Comparison of ENCODE assay signal across 14 mouse cellular contexts in genomic region chr6:72112575-72112974, GRCm38 (mm10). TPM values are rescaled to one million over a fixed set of nuclear protein-coding genes. Genes with fewer than 3 reads are reported as not detected.
DNase-seq lines count a peak whose midpoint lies in the region; ATAC-seq lines count a peak whose summit lies in the region.
"Had no signal": no experiment of that assay in that cellular context is flagged by ENCODE, and none has a peak within 500 bp of the region (broad histone marks: within the 10 kb centered on the region; RNA-seq: fewer than 3 reads in every experiment).

No protein-coding gene starts in this region.

- H3K36me3 ChIP-seq in forebrain, embryonic 13.5 days (ENCODE audit: poor library complexity, severe bottlenecking) = no peaks in the 10 kb centered on the region
- no peaks in the 10 kb centered on the region for H3K36me3 ChIP-seq in forebrain, embryonic 15.5 days
- peaks cover 53% of the 10 kb centered on the region for H3K36me3 ChIP-seq in liver, embryonic 12.5 days
- no peaks in the 10 kb centered on the region for H3K36me3 ChIP-seq in midbrain, embryonic 16.5 days (ENCODE audit: control insufficient read depth, insufficient read depth, low read length)
- H3K36me3 ChIP-seq in forebrain, embryonic 12.5 days (replicated peaks) = no peaks in the 10 kb centered on the region
- H3K36me3 ChIP-seq: lung, embryonic 15.5 days had no signal

- no peak overlapping the region for H3K27ac ChIP-seq in forebrain, embryonic 13.5 days
- H3K27ac ChIP-seq in forebrain, embryonic 15.5 days (replicated peaks) = no peak overlapping the region
- H3K27ac ChIP-seq in liver, embryonic 12.5 days = peak overlapping the region; percentile 31; the same call in 1 of the 2 replicates
- H3K27ac ChIP-seq in midbrain, embryonic 16.5 days (ENCODE audit: low read length) = no peak overlapping the region
- H3K27ac ChIP-seq in forebrain, embryonic 12.5 days = no peak overlapping the region
- H3K27ac ChIP-seq: lung, embryonic 15.5 days had no signal

- 51% methylated on average over 6 of the region's 6 CpGs for WGBS in forebrain, embryonic 13.5 days
- WGBS in forebrain, embryonic 15.5 days = 60% methylated on average over 6 of the region's 6 CpGs
- WGBS in liver, embryonic 12.5 days (ENCODE audit: insufficient replicate concordance) = 75% methylated on average over 6 of the region's 6 CpGs
- 46% methylated on average over 6 of the region's 6 CpGs for WGBS in midbrain, embryonic 16.5 days
- WGBS in forebrain, embryonic 12.5 days = 48% methylated on average over 6 of the region's 6 CpGs

- no peaks in the 10 kb centered on the region for H3K27me3 ChIP-seq in forebrain, embryonic 13.5 days
- no peaks in the 10 kb centered on the region for H3K27me3 ChIP-seq in forebrain, embryonic 15.5 days
- H3K27me3 ChIP-seq in liver, embryonic 12.5 days (replicated peaks) = no peaks in the 10 kb centered on the region
- H3K27me3 ChIP-seq in midbrain, embryonic 16.5 days (ENCODE audit: control insufficient read depth, insufficient read depth, low read depth, low read length) = no peaks in the 10 kb centered on the region
- H3K27me3 ChIP-seq in forebrain, embryonic 12.5 days = no peaks in the 10 kb centered on the region
- H3K27me3 ChIP-seq: lung, embryonic 15.5 days; Patski had no signal

- no peaks in the 10 kb centered on the region for H3K9me3 ChIP-seq in forebrain, embryonic 13.5 days (replicated peaks)
- H3K9me3 ChIP-seq in forebrain, embryonic 15.5 days = no peaks in the 10 kb centered on the region
- H3K9me3 ChIP-seq in liver, embryonic 12.5 days (replicated peaks) = no peaks in the 10 kb centered on the region
- no peaks in the 10 kb centered on the region for H3K9me3 ChIP-seq in midbrain, embryonic 16.5 days (replicated peaks; ENCODE audit: control insufficient read depth, low read length, poor library complexity, severe bottlenecking)
- no peaks in the 10 kb centered on the region for H3K9me3 ChIP-seq in forebrain, embryonic 12.5 days
- H3K9me3 ChIP-seq: lung, embryonic 15.5 days had no signal

- H3K4me2 ChIP-seq in forebrain, embryonic 13.5 days = no peak overlapping the region
- no peak overlapping the region for H3K4me2 ChIP-seq in forebrain, embryonic 15.5 days (replicated peaks)
- H3K4me2 ChIP-seq in liver, embryonic 12.5 days = no peak overlapping the region
- H3K4me2 ChIP-seq in midbrain, embryonic 16.5 days (ENCODE audit: low read length) = no peak overlapping the region
- no peak overlapping the region for H3K4me2 ChIP-seq in forebrain, embryonic 12.5 days
- H3K4me2 ChIP-seq: lung, embryonic 15.5 days had no signal

- no peak overlapping the region for H3K4me3 ChIP-seq in forebrain, embryonic 13.5 days
- no peak overlapping the region for H3K4me3 ChIP-seq in forebrain, embryonic 15.5 days
- no peak overlapping the region for H3K4me3 ChIP-seq in liver, embryonic 12.5 days
- H3K4me3 ChIP-seq in midbrain, embryonic 16.5 days (ENCODE audit: low read depth, low read length) = no peak overlapping the region
- H3K4me3 ChIP-seq in forebrain, embryonic 12.5 days (replicated peaks) = no peak overlapping the region
- H3K4me3 ChIP-seq: lung, embryonic 15.5 days had no signal

- peak; percentile 31 for DNase-seq in layer of hippocampus, adult 9-11 months
- no peak for DNase-seq in layer of hippocampus, postnatal 10 days (ENCODE audit: low spot score in 2 of 2)
- DNase-seq in embryo, embryonic 11 days = peak; percentile 38
- DNase-seq: adrenal gland, postnatal 36 days; cerebellum, adult 2 months; kidney, postnatal 10 days; midbrain, embryonic 14.5 days had no signal

- peaks cover 20% of the 10 kb centered on the region for H3K4me1 ChIP-seq in forebrain, embryonic 13.5 days
- peaks cover 20% of the 10 kb centered on the region for H3K4me1 ChIP-seq in forebrain, embryonic 15.5 days
- H3K4me1 ChIP-seq in liver, embryonic 12.5 days = peaks cover 94% of the 10 kb centered on the region
- H3K4me1 ChIP-seq in midbrain, embryonic 16.5 days (ENCODE audit: control insufficient read depth, insufficient read depth, low read length) = no peaks in the 10 kb centered on the region
- H3K4me1 ChIP-seq in forebrain, embryonic 12.5 days = peaks cover 16% of the 10 kb centered on the region

- H3K9ac ChIP-seq in forebrain, embryonic 13.5 days = peak overlapping the region; percentile 12; the same call in 1 of the 2 replicates
- no peak overlapping the region; the same call in 1 of the 2 replicates for H3K9ac ChIP-seq in forebrain, embryonic 15.5 days (replicated peaks)
- no peak overlapping the region for H3K9ac ChIP-seq in liver, embryonic 12.5 days
- no peak overlapping the region for H3K9ac ChIP-seq in midbrain, embryonic 16.5 days (ENCODE audit: low read depth, low read length)
- no peak overlapping the region for H3K9ac ChIP-seq in forebrain, embryonic 12.5 days
- H3K9ac ChIP-seq: lung, embryonic 15.5 days had no signal

- ATAC-seq in forebrain, embryonic 13.5 days = no peak
- ATAC-seq in forebrain, embryonic 15.5 days (replicated peaks) = no peak
- ATAC-seq in liver, embryonic 12.5 days = no peak
- ATAC-seq in midbrain, embryonic 16.5 days = no peak
- ATAC-seq in forebrain, embryonic 12.5 days (ENCODE audit: low FRiP score) = no peak
- ATAC-seq: Patski had no signal

RNA-seq across cellular contexts. Expression of gene St3gal5, which starts 15.2 kb away (rescaled TPM):
- polyA plus RNA-seq in forebrain, embryonic 13.5 days (2015; fragmentation: Nextera tagmentation; extraction: Ambion mirVana) = 35.6 and 36.4 TPM in 2 replicates
- 49.0 and 50.9 TPM in 2 replicates for polyA plus RNA-seq in forebrain, embryonic 15.5 days (2015; fragmentation: Nextera tagmentation; extraction: Ambion mirVana)
- 10 to 100 TPM; 93.2 to 93.9 TPM for total RNA-seq in layer of hippocampus, postnatal 10 days (2021)
- polyA plus RNA-seq in liver, embryonic 12.5 days (2016; fragmentation: Nextera tagmentation; extraction: Ambion mirVana) = 166 and 181 TPM in 2 replicates
- 53.2 and 56.2 TPM in 2 replicates for polyA plus RNA-seq in midbrain, embryonic 16.5 days (2015; fragmentation: Nextera tagmentation; extraction: Ambion mirVana)
- polyA plus RNA-seq in forebrain, embryonic 12.5 days (2016; fragmentation: Nextera tagmentation; extraction: Ambion mirVana) = 34.1 and 37.1 TPM in 2 replicates

Comparison
In these comparisons a context has a peak if more than half of its experiments do, and no peak if none do; other contexts are left out.
1. DNase-seq: peak in layer of hippocampus, adult 9-11 months (single experiment) and embryo, embryonic 11 days (single experiment); none in layer of hippocampus, postnatal 10 days (0 of 2).